Mouse (Mus musculus): ENCODE data around the gene Mphosph9.
A peak's percentile ranks its signal among the peaks of the same experiment; 100 is the strongest.
"Not testable (repeated sequence)": the region's sequence is repeated elsewhere in the genome, so short reads cannot be mapped to it uniquely, and the experiment has no call there.

Gene Mphosph9

DNA sequence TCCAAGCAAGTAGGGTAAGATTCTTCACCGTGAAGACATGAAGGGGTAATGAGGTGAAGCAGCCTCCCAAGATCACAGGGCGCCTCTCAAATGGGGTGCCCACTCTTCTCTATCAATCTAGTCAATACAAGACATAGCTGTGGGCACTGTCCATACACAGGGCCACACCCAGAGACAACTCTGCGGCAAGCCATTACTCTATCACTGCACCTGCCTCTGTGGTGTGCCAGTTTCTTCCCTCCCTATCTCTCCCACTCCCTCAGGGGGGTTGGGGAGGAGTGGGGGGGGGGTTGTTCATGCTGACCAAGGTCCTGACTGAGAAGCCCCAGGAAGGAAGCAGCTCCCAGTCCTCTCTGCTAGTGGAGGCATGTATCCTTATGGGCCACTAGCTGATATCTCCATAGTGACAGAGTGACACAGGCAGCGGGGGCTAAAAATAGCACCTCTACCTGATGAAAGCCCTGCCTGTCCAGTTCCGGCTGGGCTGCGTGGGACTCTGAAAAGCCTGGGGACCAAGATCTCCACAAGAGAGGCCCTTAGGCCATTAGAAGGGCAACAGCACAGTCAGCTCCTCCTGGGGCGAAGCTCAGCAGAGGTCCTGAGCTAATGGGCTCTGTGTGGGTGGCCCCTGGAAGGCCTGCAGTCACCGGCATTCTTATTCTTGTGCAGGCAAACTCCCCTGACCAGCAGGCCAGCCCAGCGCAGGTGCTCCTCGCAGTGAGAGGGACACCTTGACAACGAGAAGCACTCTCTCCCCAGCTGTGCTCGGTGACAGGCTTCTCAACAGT is 93.7 kb downstream of the Mphosph9 start:
- no peak for DNase-seq

DNA sequence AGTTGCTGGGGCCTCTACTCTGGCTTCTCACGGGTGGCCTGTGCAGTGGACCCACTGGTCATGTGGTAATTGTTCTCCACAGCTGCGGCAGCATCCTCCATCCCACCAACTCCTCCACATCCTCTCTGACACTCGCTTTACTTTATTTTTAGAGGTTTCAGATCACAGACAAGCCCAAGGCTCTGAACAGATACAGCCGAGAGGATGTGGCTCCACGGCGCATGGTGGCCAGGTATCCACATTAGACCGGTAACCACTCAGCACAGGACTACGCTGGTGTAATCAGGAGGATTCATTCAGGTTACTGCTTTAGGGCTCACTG is 94.7 kb downstream of the Mphosph9 start:
- no peak for DNase-seq

DNA sequence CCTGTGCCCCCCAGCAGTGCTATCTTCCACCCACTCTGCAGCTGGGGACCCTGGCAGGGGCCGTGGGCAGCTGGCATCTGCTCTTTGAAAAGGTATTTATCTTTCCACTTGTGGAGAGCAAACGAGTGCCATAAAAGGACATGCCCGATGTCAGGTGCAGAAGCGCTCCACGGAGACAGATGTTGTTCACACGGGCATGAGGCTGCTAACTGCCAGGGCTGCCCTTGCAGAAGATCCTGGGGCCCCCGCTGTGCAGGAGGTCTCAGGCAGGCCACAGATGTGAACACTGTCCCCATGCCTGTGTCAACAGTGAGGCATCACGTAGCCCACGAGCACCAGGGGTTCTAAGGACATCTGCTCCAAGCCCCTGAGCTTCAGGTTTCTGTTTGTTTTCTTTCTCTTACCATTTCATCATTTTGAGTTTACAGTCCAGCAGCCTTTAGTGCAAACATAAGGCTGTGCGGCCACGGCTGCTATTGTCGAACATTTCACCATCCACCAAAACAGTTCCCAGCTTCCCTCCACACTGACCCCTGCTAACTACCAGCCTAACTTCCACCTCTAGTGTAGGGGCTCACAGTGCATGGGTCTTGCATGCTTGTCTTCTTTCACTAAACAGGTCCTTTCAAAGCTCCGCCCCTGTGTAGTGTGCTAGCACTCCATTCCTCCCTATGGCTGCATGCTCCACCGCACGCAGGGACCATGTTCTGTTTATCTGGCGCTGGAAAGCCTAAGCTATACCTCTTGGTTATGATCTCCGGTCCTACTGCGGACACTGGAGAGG is 95.2 kb downstream of the Mphosph9 start:
- DNase-seq = no peak

GRCm38 (mm10) chr5:124230461-124230860 is 97.3 kb downstream of the Mphosph9 start:
- no peak for DNase-seq

DNA sequence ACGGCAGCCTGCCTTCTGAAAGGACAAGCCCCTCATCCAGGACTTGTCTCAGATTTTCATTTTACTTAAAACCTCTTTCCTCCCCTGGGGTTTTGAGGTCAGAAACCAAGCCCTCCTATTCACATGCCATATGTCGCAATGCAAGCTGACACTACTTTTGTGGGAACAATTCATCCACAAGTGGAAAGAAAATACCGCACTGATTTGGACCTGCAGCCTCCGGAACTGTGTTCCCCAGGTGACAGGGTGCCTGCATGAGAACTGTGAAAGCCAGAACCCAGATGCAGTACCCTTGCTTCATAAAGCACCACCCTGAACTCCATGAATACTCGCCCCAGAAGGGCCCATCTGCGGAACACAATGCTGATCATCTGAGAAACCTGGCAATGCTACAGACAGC is 100.6 kb downstream of the Mphosph9 start:
- no peak for DNase-seq

- no peak for DNase-seq
Measured at GRCm38 (mm10) chr5:124226494-124226893, 101.3 kb downstream of the Mphosph9 start.

GRCm38 (mm10) chr5:124225891-124226290 is 101.9 kb downstream of the Mphosph9 start:
- no peak for DNase-seq

DNA sequence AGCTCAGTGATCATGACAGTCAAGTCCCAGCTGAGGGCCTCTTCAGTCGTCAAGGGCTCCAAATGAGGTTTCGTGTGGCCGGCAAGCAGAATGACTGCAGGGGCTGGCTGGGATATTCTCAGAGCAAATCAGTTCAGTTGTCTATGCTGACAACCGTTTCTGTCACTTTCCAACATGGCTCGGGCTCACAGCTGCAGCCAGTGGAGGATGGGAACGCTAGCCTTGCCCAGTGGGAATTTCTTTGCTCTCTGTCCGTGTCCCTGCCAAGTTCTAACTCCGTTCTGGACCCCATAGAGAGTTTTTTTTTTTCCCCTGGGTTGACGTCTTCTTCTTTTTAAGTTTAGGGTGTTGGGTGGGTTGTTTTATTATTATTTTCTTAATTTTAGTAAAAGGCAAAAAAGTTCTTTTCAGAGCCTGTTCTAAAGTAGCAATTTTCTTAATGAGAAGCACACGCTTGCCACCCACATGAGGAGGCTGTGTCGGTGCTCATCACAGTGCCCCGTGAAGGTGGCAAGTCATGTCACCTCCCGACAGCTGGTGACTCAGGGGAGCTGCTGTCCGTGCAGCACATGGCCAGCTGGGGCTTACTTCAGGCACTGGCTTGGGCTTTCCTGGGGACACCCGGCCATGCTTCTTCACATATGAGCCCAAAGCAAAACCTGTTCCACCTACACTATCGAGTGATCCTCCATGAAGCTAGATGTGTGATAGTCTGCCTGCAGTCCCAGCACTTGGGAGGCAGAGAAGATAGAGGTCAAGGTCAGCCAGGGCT is 103.3 kb downstream of the Mphosph9 start:
- no peak for DNase-seq

DNA sequence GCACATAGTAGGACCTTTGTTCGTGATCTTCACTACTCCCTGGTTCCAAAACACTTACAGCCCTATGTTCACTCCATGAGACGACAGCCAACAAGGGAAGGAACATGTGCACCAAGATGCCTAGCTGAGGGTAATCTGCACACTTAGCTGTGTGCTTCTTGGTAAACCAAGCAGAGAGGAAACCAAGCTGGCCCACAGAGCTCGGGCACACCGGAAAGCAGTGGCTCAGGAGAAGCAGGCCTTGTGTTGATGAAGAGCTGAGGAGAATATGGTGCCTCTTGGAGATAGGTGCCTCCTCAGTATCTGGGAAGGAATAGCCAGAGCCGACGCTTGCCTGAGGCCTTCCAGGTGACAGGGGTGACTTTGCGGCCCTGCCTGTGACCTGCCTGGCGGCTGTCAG is 104.2 kb downstream of the Mphosph9 start:
- DNase-seq = no peak

- no peak for DNase-seq
Measured at GRCm38 (mm10) chr5:124222696-124223095, 105.1 kb downstream of the Mphosph9 start.

- DNase-seq = no peak
Measured at GRCm38 (mm10) chr5:124221736-124222040, 106.1 kb downstream of the Mphosph9 start.

DNA sequence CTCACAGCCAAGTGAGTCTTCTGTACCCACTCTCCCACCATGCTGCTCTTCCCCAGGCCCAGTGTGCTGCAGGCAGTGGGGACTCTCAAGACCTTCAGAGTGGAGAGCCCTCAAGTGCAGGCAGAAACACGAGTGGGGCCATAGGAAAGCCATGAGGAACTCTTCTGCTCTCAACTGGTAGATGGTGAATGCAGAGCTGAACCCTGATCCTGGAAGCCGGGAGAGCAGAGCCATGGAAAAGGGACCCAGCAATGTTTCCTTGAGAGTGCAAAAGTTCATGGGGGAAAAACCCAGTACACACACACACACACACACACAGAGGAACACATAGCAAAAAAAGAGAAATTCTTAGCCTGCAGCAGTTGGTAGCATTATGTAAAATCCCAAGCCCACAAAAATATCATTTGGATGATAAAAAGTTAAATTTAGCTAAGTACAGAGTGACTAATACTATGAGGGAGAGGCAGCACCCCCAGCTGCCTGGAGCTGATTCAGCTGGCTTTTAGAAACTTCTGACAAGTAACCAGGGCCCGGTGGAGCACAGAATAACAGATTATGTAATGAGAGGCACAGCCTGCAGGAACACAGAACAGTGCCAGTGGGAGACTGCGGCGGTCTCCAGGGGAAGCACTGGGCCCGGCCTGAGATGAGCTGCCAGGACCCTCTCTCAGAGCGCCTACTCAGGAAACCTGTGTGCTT is 106.6 kb downstream of the Mphosph9 start:
- peak; percentile 85 for DNase-seq

- DNase-seq = no peak
Measured at GRCm38 (mm10) chr5:124220551-124220950, 107.2 kb downstream of the Mphosph9 start.

- DNase-seq = no peak
Measured at GRCm38 (mm10) chr5:124219431-124219830, 108.3 kb downstream of the Mphosph9 start.

GRCm38 (mm10) chr5:124218986-124219385 is 108.8 kb downstream of the Mphosph9 start:
- no peak for DNase-seq

GRCm38 (mm10) chr5:124217566-124218249 is 110.1 kb downstream of the Mphosph9 start:
- DNase-seq = peak; percentile 86

DNA sequence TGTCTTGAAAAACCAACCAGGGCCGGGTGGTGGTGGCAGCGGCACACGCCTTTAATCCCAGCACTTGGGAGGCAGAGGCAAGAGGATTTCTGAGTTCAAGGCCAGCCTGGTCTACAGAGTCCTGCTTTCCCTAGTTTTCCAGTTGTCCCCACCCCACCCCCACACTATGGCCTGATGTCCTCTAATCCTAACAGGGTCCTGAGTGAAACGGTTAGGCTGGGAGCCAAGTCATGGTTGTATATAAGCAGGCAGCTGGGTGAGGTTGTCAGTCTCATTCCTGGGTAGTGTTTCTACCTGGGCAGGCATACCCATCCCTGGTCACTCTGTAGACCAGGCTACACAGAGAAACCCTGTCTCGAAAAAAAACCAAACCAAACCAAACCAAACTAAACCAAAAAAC is 110.7 kb downstream of the Mphosph9 start:
- DNase-seq = not testable (repeated sequence)

DNA sequence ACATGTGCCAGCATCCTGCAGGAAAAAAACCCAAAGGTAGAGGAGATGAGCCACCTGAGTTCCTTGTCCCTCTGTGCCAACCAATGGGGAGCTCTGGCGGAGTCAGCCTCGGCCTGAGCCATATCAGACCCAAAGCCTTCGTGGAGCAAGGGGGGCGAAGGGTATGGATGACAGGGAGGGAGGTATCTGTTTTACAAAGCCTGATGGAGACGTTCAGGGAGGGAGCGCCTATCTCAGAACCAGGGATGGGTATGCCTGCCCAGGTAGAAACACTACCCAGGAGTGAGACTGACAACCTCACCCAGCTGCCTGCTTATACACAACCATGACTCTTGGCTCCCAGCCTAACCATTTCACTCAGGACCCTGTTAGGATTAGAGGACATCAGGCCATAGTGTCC is 111.4 kb downstream of the Mphosph9 start:
- no peak for DNase-seq

- no peak for DNase-seq
Measured at GRCm38 (mm10) chr5:124215647-124216046, 112.1 kb downstream of the Mphosph9 start.

DNA sequence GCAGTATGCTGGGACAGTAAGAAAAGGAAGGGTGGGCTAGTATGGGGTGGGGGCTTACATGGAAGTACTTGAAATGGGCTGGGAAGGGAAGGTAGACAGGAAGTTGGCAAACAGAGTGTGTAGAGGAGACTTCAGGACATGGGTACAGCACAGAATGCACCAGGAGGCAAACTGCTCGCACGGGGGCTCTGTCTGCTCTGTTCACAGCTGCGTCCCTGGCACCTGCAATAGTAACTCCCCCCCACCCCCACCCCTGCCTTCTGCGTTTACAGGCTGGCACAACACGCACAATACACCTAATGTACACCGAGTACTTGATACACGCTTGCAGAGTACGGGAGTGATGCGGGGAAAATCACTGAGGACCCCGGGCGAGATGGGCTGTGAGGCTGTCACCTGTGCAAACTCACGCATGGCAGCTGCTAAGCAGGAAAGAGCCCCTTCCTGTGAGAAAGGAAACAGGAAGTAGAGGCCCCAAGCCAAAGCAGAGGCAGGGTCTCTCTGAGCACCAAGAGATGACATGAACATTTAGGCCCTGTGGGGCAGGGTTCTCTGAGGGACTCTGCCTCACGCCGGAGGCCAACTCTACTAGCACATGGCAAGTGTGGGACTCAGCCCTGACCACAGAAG is 113.1 kb downstream of the Mphosph9 start:
- DNase-seq = no peak

- DNase-seq = no peak
Measured at GRCm38 (mm10) chr5:124213588-124214469, 113.9 kb downstream of the Mphosph9 start.
